Mouse (Mus musculus) liver, postnatal 0 days (tissue): ENCODE measurements at regions not wholly inside any gene's neighbourhood (a gene's known extent, or its start where the extent isn't known, plus 50 kb on each side); places are given as distances from the start of the nearest gene placed in this dataset.

ENCODE experiments used
- ATAC-seq: fragments of 200-750 bp; cut with Nextera tagmentation; 2 replicates; pipeline ENCODE4 v1.8.0; 2017; ENCODE audit warnings: mild to moderate bottlenecking, moderate library complexity
- DNase-seq: peaks from one replicate; pipeline ENCODE4 v3.0.0-alpha.2; 2016
- H3K27ac ChIP-seq: fragments of 300-500 bp; sonication (generic); 2 replicates; pipeline ENCODE4 v1.5.1; 2014; ENCODE audit warnings: antibody characterized with exemption, moderate library complexity, mild to moderate bottlenecking, low read depth
- H3K27me3 ChIP-seq: fragments of 300-500 bp; sonication (generic); 2 replicates; pipeline ENCODE4 v1.6.1; 2014; ENCODE audit warnings: low read length, control low read depth, mixed read lengths; ENCODE audit not compliant: insufficient read depth
- H3K36me3 ChIP-seq: fragments of 300-500 bp; sonication (generic); replicated peaks from 2 replicates; pipeline ENCODE4 v1.6.1; 2014; ENCODE audit warnings: mild to moderate bottlenecking, control low read depth, low read length, moderate library complexity, mixed read lengths; ENCODE audit not compliant: insufficient read depth
- H3K4me1 ChIP-seq: fragments of 300-500 bp; sonication (generic); 2 replicates; pipeline ENCODE4 v1.6.1; 2014; ENCODE audit warnings: antibody characterized with exemption, mild to moderate bottlenecking, control low read depth; ENCODE audit not compliant: insufficient read depth
- H3K4me2 ChIP-seq: fragments of 300-500 bp; sonication (generic); 2 replicates; pipeline ENCODE4 v1.6.1; 2014; ENCODE audit warnings: low read depth, mild to moderate bottlenecking, low read length, moderate library complexity, mixed read lengths
- H3K4me3 ChIP-seq: fragments of 300-500 bp; sonication (generic); 2 replicates; pipeline ENCODE4 v1.5.1; 2014; ENCODE audit warnings: low read depth, low read length
- H3K9ac ChIP-seq: fragments of 300-500 bp; sonication (generic); replicated peaks from 2 replicates; pipeline ENCODE4 v1.6.1; 2014; ENCODE audit warnings: mild to moderate bottlenecking, moderate library complexity
- H3K9me3 ChIP-seq: fragments of 300-500 bp; sonication (generic); 2 replicates; pipeline ENCODE4 v1.6.1; 2016; ENCODE audit warnings: mild to moderate bottlenecking, control low read depth, low read length, mixed read lengths
- CTCF ChIP-seq: sonication (generic); IDR thresholded peaks from 2 replicates; pipeline ENCODE4 v1.5.1; 2016; ENCODE audit warnings: antibody characterized with exemption, low read depth
- EP300 ChIP-seq: IDR thresholded peaks from 2 replicates; pipeline ENCODE4 v1.6.1; 2016; ENCODE audit warnings: antibody characterized with exemption, low read depth, mild to moderate bottlenecking
- WGBS: fragments of 180-500 bp; shearing (Covaris S2); extraction: QIAGEN DNeasy Blood & Tissue Kit; methylation state at CpG from one replicate; pipeline ENCODE4 v1.1.7; 2014; ENCODE audit not compliant: insufficient replicate concordance; 5-methylcytosine and 5-hydroxymethylcytosine counted together

GRCm38 (mm10) chr5:47472027-47472825, 510.7 kb upstream of the Slit2 start:
- ATAC-seq (no peak), DNase-seq (no peak)
- H3K9me3 ChIP-seq, result 0 out of 2 replicates have a peak, but pooled peaks cover 1% of the 10 kb centered on the region
- no peak overlapping the region for H3K27ac ChIP-seq
- H3K27me3 ChIP-seq, result no peaks in the 10 kb centered on the region
- TF ChIP-seq CTCF (no peak), EP300 (no peak)
- no peak overlapping the region for H3K4me2 ChIP-seq
- no peak overlapping the region for H3K9ac ChIP-seq
- H3K36me3 ChIP-seq, result no peaks in the 10 kb centered on the region
- H3K4me3 ChIP-seq, result no peak overlapping the region
- 57% methylated on average over 7 of the region's 7 CpGs for WGBS
- no peaks in the 10 kb centered on the region for H3K4me1 ChIP-seq

- H3K27ac ChIP-seq, result no peak overlapping the region
- ATAC-seq (no peak), DNase-seq (no peak)
- no peaks in the 10 kb centered on the region for H3K9me3 ChIP-seq
- H3K36me3 ChIP-seq, result no peaks in the 10 kb centered on the region
- H3K4me2 ChIP-seq, result no peak overlapping the region
- no peak overlapping the region for H3K4me3 ChIP-seq
- H3K27me3 ChIP-seq, result no peaks in the 10 kb centered on the region
- TF ChIP-seq EP300 (no peak), CTCF (no peak)
- H3K9ac ChIP-seq, result no peak overlapping the region
- H3K4me1 ChIP-seq, result no peaks in the 10 kb centered on the region
Measured at GRCm38 (mm10) chr5:47479908-47480307, 503.0 kb upstream of the Slit2 start.

GRCm38 (mm10) chr5:47496218-47496617, 486.7 kb upstream of the Slit2 start:
- no peaks in the 10 kb centered on the region for H3K27me3 ChIP-seq
- WGBS, result 41% methylated on average over 3 of the region's 3 CpGs
- no peak overlapping the region for H3K27ac ChIP-seq
- no peaks in the 10 kb centered on the region for H3K4me1 ChIP-seq
- no peak for ATAC-seq
- DNase-seq, result no peak
- H3K4me2 ChIP-seq, result no peak overlapping the region
- no peak overlapping the region for H3K9ac ChIP-seq
- H3K4me3 ChIP-seq, result no peak overlapping the region
- no peaks in the 10 kb centered on the region for H3K9me3 ChIP-seq
- TF ChIP-seq EP300, result no peak
- TF ChIP-seq CTCF, result no peak
- no peaks in the 10 kb centered on the region for H3K36me3 ChIP-seq

- Histone ChIP-seq H3K4me3 (no peak overlapping the region), H3K9ac (no peak overlapping the region), H3K4me2 (no peak overlapping the region), H3K36me3 (no peaks in the 10 kb centered on the region), H3K9me3 (no peaks in the 10 kb centered on the region), H3K4me1 (no peaks in the 10 kb centered on the region), H3K27ac (no peak overlapping the region), H3K27me3 (no peaks in the 10 kb centered on the region)
- no peak for DNase-seq
- 71% methylated on average over 4 of the region's 4 CpGs for WGBS
- no peak for ATAC-seq
- no peak for TF ChIP-seq EP300
- no peak for TF ChIP-seq CTCF
Measured at GRCm38 (mm10) chr5:47502764-47503416, 480.0 kb upstream of the Slit2 start.

- Histone ChIP-seq H3K4me3 (no peak overlapping the region), H3K9me3 (no peaks in the 10 kb centered on the region), H3K36me3 (no peaks in the 10 kb centered on the region), H3K4me1 (no peaks in the 10 kb centered on the region), H3K4me2 (no peak overlapping the region), H3K27ac (no peak overlapping the region), H3K9ac (no peak overlapping the region), H3K27me3 (no peaks in the 10 kb centered on the region)
- DNase-seq (no peak), ATAC-seq (no peak)
- WGBS, result 69% methylated on average over 4 of the region's 4 CpGs
- no peak for TF ChIP-seq EP300
- no peak for TF ChIP-seq CTCF
Measured at GRCm38 (mm10) chr5:47508689-47509301, 474.1 kb upstream of the Slit2 start.

GRCm38 (mm10) chr5:47522161-47522942, 460.6 kb upstream of the Slit2 start:
- no peak overlapping the region for H3K4me2 ChIP-seq
- ATAC-seq, result no peak
- H3K36me3 ChIP-seq, result no peaks in the 10 kb centered on the region
- DNase-seq, result no peak
- H3K4me1 ChIP-seq, result no peaks in the 10 kb centered on the region
- H3K27ac ChIP-seq, result no peak overlapping the region
- TF ChIP-seq EP300, result no peak
- no peak for TF ChIP-seq CTCF
- H3K4me3 ChIP-seq, result no peak overlapping the region
- no peaks in the 10 kb centered on the region for H3K27me3 ChIP-seq
- H3K9ac ChIP-seq, result no peak overlapping the region
- no peaks in the 10 kb centered on the region for H3K9me3 ChIP-seq
- 81% methylated on average over 4 of the region's 4 CpGs for WGBS
